Mouse (Mus musculus): ENCODE results near the gene Atg4d. TPM values are rescaled to one million over a fixed set of nuclear protein-coding genes. Genes with fewer than 3 reads are reported as not detected.
"Not testable (repeated sequence)": the region's sequence is repeated elsewhere in the genome, so short reads cannot be mapped to it uniquely, and the experiment has no call there.

Atg4d gene
- polyA plus RNA-seq, 1 experiment = 31.9 TPM

GRCm38 (mm10) chr9:21316696-21317095, 51.6 kb downstream of the Atg4d start:
- Histone ChIP-seq H3K4me3 (replicated peaks; ENCODE audit: extremely low read depth, low read depth, low read length) (no peak overlapping the region), H3K4me1 (ENCODE audit: control insufficient read depth, insufficient read depth, low read length) (peaks cover 2% of the 10 kb centered on the region; the same call in 1 of the 2 replicates)
- WGBS = 60% methylated on average over 7 of the region's 7 CpGs
- TF ChIP-seq POLR2A (IDR thresholded peaks at IDR 0.05; ENCODE audit: borderline replicate concordance, extremely low read depth, low read depth, low read length) = no peak
- no peak for TF ChIP-seq CTCF (IDR thresholded peaks at IDR 0.05; ENCODE audit: insufficient read depth, low read length)
- DNase-seq = no peak

GRCm38 (mm10) chr9:21318792-21319191, 53.7 kb downstream of the Atg4d start:
- 82% methylated on average over 6 of the region's 6 CpGs for WGBS
- peaks cover 2% of the 10 kb centered on the region; the same call in 1 of the 2 replicates for H3K4me1 ChIP-seq (ENCODE audit: control insufficient read depth, insufficient read depth, low read length)
- no peak overlapping the region for H3K4me3 ChIP-seq (replicated peaks; ENCODE audit: extremely low read depth, low read depth, low read length)
- DNase-seq = no peak
- TF ChIP-seq POLR2A (IDR thresholded peaks at IDR 0.05; ENCODE audit: borderline replicate concordance, extremely low read depth, low read depth, low read length) (no peak), CTCF (IDR thresholded peaks at IDR 0.05; ENCODE audit: insufficient read depth, low read length) (no peak)

GRCm38 (mm10) chr9:21319503-21319902, 54.4 kb downstream of the Atg4d start:
- no peak for DNase-seq
- WGBS = 96% methylated on average over 4 of the region's 4 CpGs
- Histone ChIP-seq H3K4me3 (replicated peaks; ENCODE audit: extremely low read depth, low read depth, low read length) (no peak overlapping the region), H3K4me1 (ENCODE audit: control insufficient read depth, insufficient read depth, low read length) (peaks cover 5% of the 10 kb centered on the region)
- no peak for TF ChIP-seq POLR2A (IDR thresholded peaks at IDR 0.05; ENCODE audit: borderline replicate concordance, extremely low read depth, low read depth, low read length)
- no peak for TF ChIP-seq CTCF (IDR thresholded peaks at IDR 0.05; ENCODE audit: insufficient read depth, low read length)

- WGBS = 16% methylated on average over 4 of the region's 4 CpGs
- TF ChIP-seq CTCF (IDR thresholded peaks at IDR 0.05; ENCODE audit: insufficient read depth, low read length) (no peak), POLR2A (IDR thresholded peaks at IDR 0.05; ENCODE audit: borderline replicate concordance, extremely low read depth, low read depth, low read length) (no peak)
- H3K4me3 ChIP-seq (replicated peaks; ENCODE audit: extremely low read depth, low read depth, low read length) = peak overlapping the region; percentile 27
Observed at GRCm38 (mm10) chr9:21320280-21320618, 55.2 kb downstream of the Atg4d start.

GRCm38 (mm10) chr9:21320619-21321512, 55.8 kb downstream of the Atg4d start, which contains the start of gene Slc44a2:
TSS of gene Slc44a2 (plus strand) at chr9:21320698.
- Histone ChIP-seq H3K4me3 (replicated peaks; ENCODE audit: extremely low read depth, low read depth, low read length) (peak within 1 kb of the TSS; percentile 90), H3K4me1 (ENCODE audit: control insufficient read depth, insufficient read depth, low read length) (peaks cover 9% of the 10 kb centered on the region)
- peak; percentile 91 for DNase-seq
- no peak for TF ChIP-seq CTCF (IDR thresholded peaks at IDR 0.05; ENCODE audit: insufficient read depth, low read length)
- peak; percentile 88 for TF ChIP-seq POLR2A (IDR thresholded peaks at IDR 0.05; ENCODE audit: borderline replicate concordance, extremely low read depth, low read depth, low read length)
- WGBS = under 1% methylated on average over 52 of the region's 52 CpGs

More at GRCm38 (mm10) chr9:21320280-21320618, 55.2 kb downstream of the Atg4d start:
- peaks cover 8% of the 10 kb centered on the region for H3K4me1 ChIP-seq (ENCODE audit: control insufficient read depth, insufficient read depth, low read length)
- no peak for DNase-seq

GRCm38 (mm10) chr9:21321513-21321835, 56.4 kb downstream of the Atg4d start:
- H3K4me3 ChIP-seq (replicated peaks; ENCODE audit: extremely low read depth, low read depth, low read length) = peak overlapping the region; percentile 90
- WGBS = 6% methylated on average over 6 of the region's 6 CpGs
- DNase-seq = peak; percentile 42
- H3K4me1 ChIP-seq (ENCODE audit: control insufficient read depth, insufficient read depth, low read length) = peaks cover 10% of the 10 kb centered on the region
- TF ChIP-seq POLR2A (IDR thresholded peaks at IDR 0.05; ENCODE audit: borderline replicate concordance, extremely low read depth, low read depth, low read length) (0 out of 2 replicates have a peak, but pooled peaks have one; percentile 1), CTCF (IDR thresholded peaks at IDR 0.05; ENCODE audit: insufficient read depth, low read length) (no peak)

GRCm38 (mm10) chr9:21322211-21322916, 57.3 kb downstream of the Atg4d start:
- 65% methylated on average over 19 of the region's 19 CpGs for WGBS
- TF ChIP-seq CTCF (IDR thresholded peaks at IDR 0.05; ENCODE audit: insufficient read depth, low read length) (no peak), POLR2A (IDR thresholded peaks at IDR 0.05; ENCODE audit: borderline replicate concordance, extremely low read depth, low read depth, low read length) (no peak)
- DNase-seq = no peak

GRCm38 (mm10) chr9:21322917-21323297, 57.8 kb downstream of the Atg4d start:
- peaks cover 16% of the 10 kb centered on the region for H3K4me1 ChIP-seq (ENCODE audit: control insufficient read depth, insufficient read depth, low read length)
- not testable (repeated sequence) for DNase-seq; H3K4me3 ChIP-seq (replicated peaks; ENCODE audit: extremely low read depth, low read depth, low read length)
- WGBS = 81% methylated on average over 8 of the region's 8 CpGs

More at GRCm38 (mm10) chr9:21322211-21322916, 57.3 kb downstream of the Atg4d start:
- peaks cover 14% of the 10 kb centered on the region for H3K4me1 ChIP-seq (ENCODE audit: control insufficient read depth, insufficient read depth, low read length)
- peak overlapping the region; percentile 6 for H3K4me3 ChIP-seq (replicated peaks; ENCODE audit: extremely low read depth, low read depth, low read length)

GRCm38 (mm10) chr9:21324269-21324668, 59.2 kb downstream of the Atg4d start:
- Histone ChIP-seq H3K4me3 (replicated peaks; ENCODE audit: extremely low read depth, low read depth, low read length) (no peak overlapping the region), H3K4me1 (ENCODE audit: control insufficient read depth, insufficient read depth, low read length) (peaks cover 24% of the 10 kb centered on the region)
- WGBS = 56% methylated on average over 11 of the region's 11 CpGs
- no peak for DNase-seq
- no peak for TF ChIP-seq POLR2A (IDR thresholded peaks at IDR 0.05; ENCODE audit: borderline replicate concordance, extremely low read depth, low read depth, low read length)
- no peak for TF ChIP-seq CTCF (IDR thresholded peaks at IDR 0.05; ENCODE audit: insufficient read depth, low read length)

Other genes with a start within 250 kb of the Atg4d start
- 332 and 372 TPM in 2 replicates for gene Icam1, start 249.3 kb upstream of the Atg4d start, polyA plus RNA-seq (2012; rRNA removed)
- gene Icam4, start 235.9 kb upstream of the Atg4d start, polyA plus RNA-seq (2012; rRNA removed) = 1.8 and 1.9 TPM in 2 replicates
- gene Icam5, start 233.2 kb upstream of the Atg4d start, polyA plus RNA-seq (2012; rRNA removed) = 0.69 and 0.77 TPM in 2 replicates
- not detected in 2 replicates for gene Zglp1, start 198.2 kb upstream of the Atg4d start, polyA plus RNA-seq (2012; rRNA removed)
- 0.17 and 0.37 TPM in 2 replicates for gene Gm49373, start 192.2 kb upstream of the Atg4d start, polyA plus RNA-seq (2012; rRNA removed)
- gene Fdx1l, start 191.7 kb upstream of the Atg4d start, polyA plus RNA-seq (2012; rRNA removed) = 43.1 and 46.7 TPM in 2 replicates
- 3.0 and 9.7 TPM in 2 replicates for gene Gm38431, start 173.3 kb upstream of the Atg4d start, polyA plus RNA-seq (2012; rRNA removed)
- gene Raver1, start 173.3 kb upstream of the Atg4d start, polyA plus RNA-seq (2012; rRNA removed) = 61.9 and 63.4 TPM in 2 replicates
- 33.7 and 34.3 TPM in 2 replicates for gene Tyk2, start 134.1 kb upstream of the Atg4d start, polyA plus RNA-seq (2012; rRNA removed)
- gene Cdc37, start 115.3 kb upstream of the Atg4d start, polyA plus RNA-seq (2012; rRNA removed) = 49.3 and 65.5 TPM in 2 replicates
- gene Pde4a, start 99.6 kb upstream of the Atg4d start, polyA plus RNA-seq (2012; rRNA removed) = 13.1 and 13.8 TPM in 2 replicates
- 81.2 and 88.3 TPM in 2 replicates for gene Keap1, start 25.9 kb upstream of the Atg4d start, polyA plus RNA-seq (2012; rRNA removed)
- 9.7 and 11.3 TPM in 2 replicates for gene S1pr5, start 16.9 kb upstream of the Atg4d start, polyA plus RNA-seq (2012; rRNA removed)
- gene Kri1, start 22.7 kb downstream of the Atg4d start, polyA plus RNA-seq (2012; rRNA removed) = 16.9 and 21.5 TPM in 2 replicates
- gene Cdkn2d, start 26.1 kb downstream of the Atg4d start, polyA plus RNA-seq (2012; rRNA removed) = 33.5 and 34.7 TPM in 2 replicates
- gene Ap1m2, start 47.0 kb downstream of the Atg4d start, polyA plus RNA-seq (2012; rRNA removed) = 21.4 and 33.9 TPM in 2 replicates
- 192 and 271 TPM in 2 replicates for gene Slc44a2, start 55.4 kb downstream of the Atg4d start, polyA plus RNA-seq (2012; rRNA removed)
- 31.8 and 35.2 TPM in 2 replicates for gene Ilf3, start 102.6 kb downstream of the Atg4d start, polyA plus RNA-seq (2012; rRNA removed)
- gene Qtrt1, start 146.5 kb downstream of the Atg4d start, polyA plus RNA-seq (2012; rRNA removed) = 27.7 and 29.5 TPM in 2 replicates
- 174 and 207 TPM in 2 replicates for gene Dnm2, start 159.6 kb downstream of the Atg4d start, polyA plus RNA-seq (2012; rRNA removed)
- gene Tmed1, start 245.0 kb downstream of the Atg4d start, polyA plus RNA-seq (2012; rRNA removed) = 26.5 and 28.4 TPM in 2 replicates